Mouse (Mus musculus) midbrain, embryonic 10.5 days (tissue): ENCODE measurements at regions not wholly inside any gene's neighbourhood (a gene's known extent, or its start where the extent isn't known, plus 50 kb on each side); places are given as distances from the start of the nearest gene placed in this dataset.
"Not testable (repeated sequence)": the region's sequence is repeated elsewhere in the genome, so short reads cannot be mapped to it uniquely, and the experiment has no call there.

Source experiments
- DNase-seq: peaks from one replicate; pipeline ENCODE4 v3.0.0-alpha.2; 2017; ENCODE audit warnings: low spot score
- H3K27ac ChIP-seq: fragments of 300-500 bp; sonication (generic); replicated peaks from 2 replicates; pipeline ENCODE4 v1.5.1; 2016; ENCODE audit warnings: mild to moderate bottlenecking
- H3K27me3 ChIP-seq: fragments of 300-500 bp; sonication (generic); 2 replicates; pipeline ENCODE4 v1.6.1; 2016; ENCODE audit warnings: low read depth, mild to moderate bottlenecking; ENCODE audit not compliant: poor library complexity, severe bottlenecking
- H3K36me3 ChIP-seq: fragments of 300-500 bp; sonication (generic); 2 replicates; pipeline ENCODE4 v1.6.1; 2016; ENCODE audit warnings: mild to moderate bottlenecking, moderate library complexity
- H3K4me1 ChIP-seq: fragments of 300-500 bp; sonication (generic); 2 replicates; pipeline ENCODE4 v1.6.1; 2016
- H3K4me3 ChIP-seq: fragments of 300-500 bp; sonication (generic); 2 replicates; pipeline ENCODE4 v1.5.1; 2016; ENCODE audit warnings: mild to moderate bottlenecking, moderate library complexity
- H3K9me3 ChIP-seq: fragments of 300-500 bp; sonication (generic); replicated peaks from 2 replicates; pipeline ENCODE4 v1.6.1; 2016; ENCODE audit warnings: mild to moderate bottlenecking
- WGBS: fragments of 180-500 bp; shearing (Covaris S2); methylation state at CpG from one replicate; pipeline ENCODE4 v1.1.7; 2016; 5-methylcytosine and 5-hydroxymethylcytosine counted together

- no peaks in the 10 kb centered on the region for H3K36me3 ChIP-seq
- no peaks in the 10 kb centered on the region for H3K4me1 ChIP-seq
- WGBS = 73% methylated on average over 1 of the region's 1 CpGs
- no peaks in the 10 kb centered on the region for H3K9me3 ChIP-seq
- H3K4me3 ChIP-seq = no peak overlapping the region
- H3K27me3 ChIP-seq = no peaks in the 10 kb centered on the region
- no peak for DNase-seq
- H3K27ac ChIP-seq = no peak overlapping the region
Measured at GRCm38 (mm10) chr13:4858341-4858740, 249.4 kb upstream of the Akr1e1 start.

- H3K4me3 ChIP-seq, H3K36me3 ChIP-seq, H3K27me3 ChIP-seq, DNase-seq, H3K4me1 ChIP-seq, H3K9me3 ChIP-seq, H3K27ac ChIP-seq: not testable (repeated sequence)
- 85% methylated on average over 2 of the region's 2 CpGs for WGBS
Measured at GRCm38 (mm10) chr13:4839481-4839880, 230.5 kb upstream of the Akr1e1 start.

GRCm38 (mm10) chr13:4826756-4827155, 217.8 kb upstream of the Akr1e1 start:
- DNase-seq = no peak
- no peaks in the 10 kb centered on the region for H3K4me1 ChIP-seq
- H3K4me3 ChIP-seq = no peak overlapping the region
- H3K9me3 ChIP-seq = no peaks in the 10 kb centered on the region
- 89% methylated on average over 3 of the region's 3 CpGs for WGBS
- H3K27me3 ChIP-seq = no peaks in the 10 kb centered on the region
- no peak overlapping the region for H3K27ac ChIP-seq
- no peaks in the 10 kb centered on the region for H3K36me3 ChIP-seq

- not testable (repeated sequence) for H3K4me1 ChIP-seq, H3K4me3 ChIP-seq, H3K36me3 ChIP-seq, H3K9me3 ChIP-seq, DNase-seq, H3K27ac ChIP-seq, H3K27me3 ChIP-seq
- WGBS = 84% methylated on average over 1 of the region's 1 CpGs
Measured at GRCm38 (mm10) chr13:4825749-4826148, 216.8 kb upstream of the Akr1e1 start.

GRCm38 (mm10) chr13:4806876-4807275, 197.9 kb upstream of the Akr1e1 start:
- Histone ChIP-seq H3K27ac (no peak overlapping the region), H3K27me3 (no peaks in the 10 kb centered on the region), H3K4me3 (no peak overlapping the region), H3K4me1 (no peaks in the 10 kb centered on the region), H3K9me3 (no peaks in the 10 kb centered on the region), H3K36me3 (no peaks in the 10 kb centered on the region)
- 92% methylated on average over 2 of the region's 2 CpGs for WGBS
- DNase-seq = no peak

- DNase-seq = no peak
- no peak overlapping the region for H3K27ac ChIP-seq
- H3K27me3 ChIP-seq = no peaks in the 10 kb centered on the region
- 91% methylated on average over 14 of the region's 14 CpGs for WGBS
- H3K4me3 ChIP-seq = no peak overlapping the region
- H3K9me3 ChIP-seq = peaks cover 11% of the 10 kb centered on the region
- H3K4me1 ChIP-seq = no peaks in the 10 kb centered on the region
- no peaks in the 10 kb centered on the region for H3K36me3 ChIP-seq
Measured at GRCm38 (mm10) chr13:4800666-4801065, 191.7 kb upstream of the Akr1e1 start.

GRCm38 (mm10) chr13:4791139-4791538, 182.2 kb upstream of the Akr1e1 start:
- H3K27ac ChIP-seq = no peak overlapping the region
- H3K36me3 ChIP-seq = no peaks in the 10 kb centered on the region
- H3K4me3 ChIP-seq = no peak overlapping the region
- no peaks in the 10 kb centered on the region for H3K4me1 ChIP-seq
- H3K27me3 ChIP-seq = no peaks in the 10 kb centered on the region
- no peaks in the 10 kb centered on the region for H3K9me3 ChIP-seq
- no peak for DNase-seq
- 85% methylated on average over 2 of the region's 2 CpGs for WGBS

GRCm38 (mm10) chr13:4790414-4790813, 181.4 kb upstream of the Akr1e1 start:
- H3K4me1 ChIP-seq = no peaks in the 10 kb centered on the region
- no peaks in the 10 kb centered on the region for H3K9me3 ChIP-seq
- WGBS = 77% methylated on average over 2 of the region's 2 CpGs
- no peak for DNase-seq
- no peak overlapping the region for H3K27ac ChIP-seq
- no peak overlapping the region for H3K4me3 ChIP-seq
- H3K36me3 ChIP-seq = no peaks in the 10 kb centered on the region
- no peaks in the 10 kb centered on the region for H3K27me3 ChIP-seq

- WGBS = 58% methylated on average over 3 of the region's 3 CpGs
- no peak overlapping the region for H3K27ac ChIP-seq
- no peaks in the 10 kb centered on the region for H3K27me3 ChIP-seq
- H3K4me3 ChIP-seq = no peak overlapping the region
- no peak for DNase-seq
- H3K4me1 ChIP-seq = no peaks in the 10 kb centered on the region
- no peaks in the 10 kb centered on the region for H3K9me3 ChIP-seq
- no peaks in the 10 kb centered on the region for H3K36me3 ChIP-seq
Measured at GRCm38 (mm10) chr13:4783290-4783689, 174.3 kb upstream of the Akr1e1 start.

- 84% methylated on average over 3 of the region's 3 CpGs for WGBS
- not testable (repeated sequence) for DNase-seq
Measured at GRCm38 (mm10) chr13:4778264-4778823, 169.4 kb upstream of the Akr1e1 start.

GRCm38 (mm10) chr13:4776855-4777254, 167.9 kb upstream of the Akr1e1 start:
- Histone ChIP-seq H3K4me1 (no peaks in the 10 kb centered on the region), H3K4me3 (no peak overlapping the region), H3K27ac (no peak overlapping the region), H3K27me3 (no peaks in the 10 kb centered on the region), H3K36me3 (no peaks in the 10 kb centered on the region), H3K9me3 (no peaks in the 10 kb centered on the region)
- no peak for DNase-seq
- 42% methylated on average over 4 of the region's 4 CpGs for WGBS

More at GRCm38 (mm10) chr13:4778264-4778823, 169.4 kb upstream of the Akr1e1 start:
- H3K4me1 ChIP-seq, H3K36me3 ChIP-seq, H3K9me3 ChIP-seq, H3K27me3 ChIP-seq, H3K4me3 ChIP-seq, H3K27ac ChIP-seq: not testable (repeated sequence)

- DNase-seq = no peak
- no peaks in the 10 kb centered on the region for H3K36me3 ChIP-seq
- no peaks in the 10 kb centered on the region for H3K27me3 ChIP-seq
- peaks cover 6% of the 10 kb centered on the region for H3K4me1 ChIP-seq
- H3K9me3 ChIP-seq = no peaks in the 10 kb centered on the region
- WGBS = 92% methylated on average over 2 of the region's 2 CpGs
- no peak overlapping the region for H3K4me3 ChIP-seq
- H3K27ac ChIP-seq = no peak overlapping the region
Measured at GRCm38 (mm10) chr13:4772324-4772723, 163.3 kb upstream of the Akr1e1 start.

- WGBS = 53% methylated on average over 12 of the region's 12 CpGs
- peak; percentile 50 for DNase-seq
- Histone ChIP-seq H3K4me1 (peaks cover 6% of the 10 kb centered on the region), H3K27ac (no peak overlapping the region), H3K4me3 (no peak overlapping the region), H3K27me3 (no peaks in the 10 kb centered on the region), H3K36me3 (no peaks in the 10 kb centered on the region), H3K9me3 (no peaks in the 10 kb centered on the region)
Measured at GRCm38 (mm10) chr13:4771120-4772075, 162.4 kb upstream of the Akr1e1 start.
